Mouse (Mus musculus) spleen, postnatal 4 days (tissue): Measurements from ENCODE around the gene Cnga4.
"Not testable (repeated sequence)": the region's sequence is repeated elsewhere in the genome, so short reads cannot be mapped to it uniquely, and the experiment has no call there.

ENCODE experiments used
- DNase-seq, 2 experiments: peaks; one replicate each; pipeline ENCODE4 v3.0.0; 2022; ENCODE audit warnings: low spot score in 2 of 2

Cnga4 gene

GRCm38 (mm10) chr7:105414385-105414784 is 10.0 kb downstream of the Cnga4 start:
- no peak for DNase-seq

DNA sequence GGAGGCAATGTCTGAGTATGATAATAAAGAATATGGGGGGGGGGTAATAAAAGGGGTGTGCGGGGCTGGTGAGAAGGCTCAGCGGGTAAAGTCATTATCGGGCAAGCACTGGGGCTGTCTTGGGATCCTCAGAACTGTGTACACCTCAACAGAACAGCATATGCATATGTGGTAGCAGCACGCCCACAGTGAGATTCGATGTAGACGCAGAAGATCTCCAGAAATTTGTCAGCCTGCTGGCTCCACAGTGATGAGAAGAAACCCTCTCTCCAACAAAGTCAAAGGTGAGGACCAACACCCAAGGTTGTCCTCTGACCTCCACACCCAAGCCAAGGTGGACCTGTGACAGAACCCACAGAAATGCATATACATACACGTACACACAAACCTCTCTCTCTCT is 12.2 kb downstream of the Cnga4 start:
- no peak for DNase-seq

DNA sequence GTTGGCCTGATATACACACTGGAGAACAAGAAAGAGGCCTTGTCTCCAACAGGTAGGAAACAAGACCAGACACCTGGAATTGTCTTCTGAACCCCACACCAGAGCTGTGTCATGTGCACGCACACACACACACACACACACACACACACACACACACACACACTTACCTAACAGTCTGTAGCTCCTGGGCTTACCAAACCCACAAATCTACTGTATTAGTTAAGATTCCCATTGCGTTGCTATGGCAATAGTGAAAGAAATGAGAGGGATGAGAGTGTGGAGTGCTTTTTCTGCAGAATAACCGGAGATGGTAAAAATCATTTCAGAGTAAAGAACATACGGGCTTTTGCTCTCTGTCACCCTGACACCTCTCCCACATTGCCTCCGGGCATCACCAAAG is 13.7 kb downstream of the Cnga4 start:
- no peak for DNase-seq

DNA sequence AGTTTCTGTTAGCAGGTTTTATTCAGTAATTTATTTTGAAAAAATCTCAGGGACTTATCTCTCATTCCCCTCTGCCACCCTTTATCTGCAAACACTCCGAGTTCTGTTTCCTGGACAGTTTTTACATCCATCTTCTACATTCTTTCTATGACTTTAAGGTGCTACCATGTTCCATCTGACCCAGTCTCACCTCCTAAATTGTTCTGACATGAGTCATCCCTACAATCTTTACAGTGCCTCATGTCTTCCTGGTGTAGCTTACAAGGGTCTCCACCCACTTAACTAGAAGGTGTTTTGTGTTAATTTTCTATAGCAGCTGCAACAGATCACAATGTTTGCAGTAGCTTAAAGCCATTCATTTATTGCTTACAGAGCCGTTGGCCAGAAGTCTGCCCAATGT is 16.5 kb downstream of the Cnga4 start:
- no peak for DNase-seq

DNA sequence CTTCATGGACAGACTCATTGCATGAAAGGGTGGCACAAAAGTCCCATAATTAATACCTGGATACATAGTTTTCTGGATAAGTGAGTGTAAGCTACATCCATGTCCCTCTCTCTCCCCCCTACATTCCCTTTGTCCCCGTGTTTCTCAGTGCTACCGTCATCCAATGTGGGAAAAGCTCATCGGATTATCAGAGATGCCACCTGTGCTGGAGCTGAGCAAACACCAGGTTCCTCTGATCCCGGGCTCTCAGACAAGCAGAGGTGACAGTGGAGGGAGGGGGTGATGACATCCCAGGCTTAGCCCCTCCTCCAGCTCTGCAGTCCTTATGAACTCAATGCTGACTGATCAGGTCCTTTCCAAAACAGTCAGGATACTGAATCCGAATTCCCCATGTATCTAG is 20.0 kb downstream of the Cnga4 start:
- no peak for DNase-seq

GRCm38 (mm10) chr7:105425424-105426043 is 21.2 kb downstream of the Cnga4 start, which contains the start of gene Cckbr:
Cckbr (plus strand) TSS chr7:105425731.
- no peak for DNase-seq

DNA sequence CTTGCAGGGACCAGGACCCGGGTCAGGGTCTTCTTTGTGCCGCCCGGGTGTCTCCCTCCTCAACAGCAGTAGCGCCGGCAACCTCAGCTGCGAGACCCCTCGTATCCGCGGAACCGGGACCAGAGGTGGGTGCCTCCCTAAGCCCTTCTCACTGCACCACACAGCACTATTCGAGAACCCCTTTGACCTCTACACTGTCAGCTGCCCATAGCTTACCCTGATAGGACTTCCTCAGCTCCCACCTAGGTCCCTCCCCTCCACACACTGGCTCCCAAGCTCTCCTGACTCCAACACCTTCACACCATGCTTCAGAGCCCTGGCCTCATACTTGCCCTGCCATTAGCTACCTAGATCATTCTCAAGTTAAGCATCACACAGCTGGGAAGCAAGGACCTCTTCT is 21.7 kb downstream of the Cnga4 start:
- DNase-seq: no peak

DNA sequence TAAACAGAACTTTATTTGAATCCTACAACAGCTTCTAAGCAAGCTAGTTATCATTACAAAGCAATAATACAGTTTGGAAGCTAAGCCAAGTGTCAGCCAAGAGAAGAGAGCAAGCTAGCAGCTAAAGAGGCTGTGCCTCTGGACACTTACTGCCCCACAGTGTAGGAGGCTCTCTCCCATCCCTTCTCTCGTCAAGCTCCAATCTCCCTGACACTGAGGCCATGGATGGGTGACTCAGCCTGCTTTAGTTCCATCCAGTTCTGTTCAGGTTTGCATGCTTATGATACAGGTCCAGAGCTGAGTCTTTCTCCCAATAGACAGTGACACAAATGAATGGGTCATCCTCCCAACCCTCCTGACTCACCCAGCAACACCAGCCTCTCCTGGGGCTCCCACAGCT is 27.7 kb downstream of the Cnga4 start:
- DNase-seq: no peak

DNA sequence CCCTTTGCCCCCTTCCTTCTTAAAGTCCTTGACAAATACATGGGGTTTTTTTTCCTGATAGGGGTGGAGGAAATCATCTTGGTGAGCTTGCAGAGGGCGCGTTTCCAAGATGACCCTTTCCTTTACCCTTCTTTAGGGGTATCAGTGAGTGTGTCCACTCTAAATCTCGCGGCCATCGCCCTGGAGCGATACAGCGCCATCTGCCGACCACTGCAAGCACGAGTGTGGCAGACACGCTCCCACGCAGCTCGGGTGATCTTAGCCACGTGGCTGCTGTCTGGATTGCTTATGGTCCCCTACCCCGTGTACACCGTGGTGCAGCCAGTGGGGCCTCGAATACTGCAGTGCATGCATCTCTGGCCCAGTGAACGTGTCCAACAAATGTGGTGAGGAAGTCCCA is 29.5 kb downstream of the Cnga4 start:
- no peak for DNase-seq

DNA sequence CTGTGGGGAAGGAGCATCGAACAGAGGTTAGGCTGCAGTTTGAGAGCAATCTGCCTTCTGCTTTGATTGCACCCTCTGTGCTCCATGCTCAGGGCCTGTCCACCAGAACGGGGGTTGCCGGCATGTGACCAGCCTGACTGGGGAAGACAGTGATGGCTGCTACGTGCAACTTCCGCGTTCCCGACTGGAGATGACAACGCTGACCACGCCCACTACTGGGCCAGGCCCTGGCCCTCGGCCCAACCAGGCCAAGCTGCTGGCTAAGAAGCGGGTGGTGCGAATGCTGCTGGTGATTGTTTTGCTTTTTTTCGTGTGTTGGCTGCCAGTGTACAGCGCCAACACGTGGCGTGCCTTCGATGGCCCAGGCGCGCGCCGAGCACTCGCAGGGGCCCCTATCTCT is 30.4 kb downstream of the Cnga4 start:
- no peak for DNase-seq

GRCm38 (mm10) chr7:105437979-105438772 is 33.8 kb downstream of the Cnga4 start:
- DNase-seq: no peak

- no peak for DNase-seq
These were observed 37.1 kb downstream of the Cnga4 start for GRCm38 (mm10) chr7:105441426-105441825.

GRCm38 (mm10) chr7:105445076-105445475 is 40.7 kb downstream of the Cnga4 start:
- no peak for DNase-seq

- not testable (repeated sequence) for DNase-seq
These were observed 49.0 kb downstream of the Cnga4 start for GRCm38 (mm10) chr7:105453345-105453744.
